Comparison of ENCODE assay signal across 24 mouse cellular contexts in genomic region chr4:35143472-35144102, GRCm38 (mm10). TPM values are rescaled to one million over a fixed set of nuclear protein-coding genes. Genes with fewer than 3 reads are reported as not detected.
DNase-seq lines count a peak whose midpoint lies in the region; ATAC-seq and TF ChIP-seq lines count a peak whose summit lies in the region.
"Had no signal": no experiment of that assay in that cellular context is flagged by ENCODE, and none has a peak within 500 bp of the region (broad histone marks: within the 10 kb centered on the region; RNA-seq: fewer than 3 reads in every experiment).

No protein-coding gene starts in this region.

- DNase-seq in adrenal gland, adult (ENCODE audit: inconsistent age in 2 of 2, low spot score in 1 of 2), result peak; percentile 38 to 74
- DNase-seq in adrenal gland, postnatal 14 days, result no peak
- peak; percentile 45 for DNase-seq in gastrocnemius, postnatal 25 days
- no peak for DNase-seq in gastrocnemius, postnatal 10 days
- DNase-seq in lung, embryonic 14.5 days, result no peak
- DNase-seq in lung, postnatal 25 days (ENCODE audit: low spot score), result no peak
- no peak for DNase-seq in layer of hippocampus, adult 8-10 months (ENCODE audit: low spot score in 2 of 2)
- DNase-seq: cerebellum, adult 18-20 months; lung, adult 18-20 months; right cerebral cortex, postnatal 25 days; thymus, adult 18-20 months had no signal

- no peak overlapping the region for H3K4me2 ChIP-seq in lung, embryonic 14.5 days
- H3K4me2 ChIP-seq in stomach, embryonic 16.5 days (ENCODE audit: low read depth, low read length), result peak overlapping the region; percentile 22; the same call in 1 of the 2 replicates
- H3K4me2 ChIP-seq: embryonic facial prominence, embryonic 12.5 days; forebrain, embryonic 12.5 days; heart, embryonic 15.5 days; midbrain, embryonic 12.5 days had no signal

- H3K4me1 ChIP-seq in lung, embryonic 14.5 days (ENCODE audit: insufficient read depth), result no peaks in the 10 kb centered on the region
- H3K4me1 ChIP-seq in stomach, embryonic 16.5 days (ENCODE audit: control insufficient read depth, insufficient read depth, low read length), result peaks cover 16% of the 10 kb centered on the region; the same call in 1 of the 2 replicates
- H3K4me1 ChIP-seq: forebrain, embryonic 12.5 days; heart, embryonic 15.5 days; midbrain, embryonic 12.5 days had no signal

- H3K4me3 ChIP-seq in lung, embryonic 14.5 days (ENCODE audit: low read depth, low read length), result no peak overlapping the region
- no peak overlapping the region for H3K4me3 ChIP-seq in stomach, embryonic 16.5 days (replicated peaks; ENCODE audit: low read length)
- H3K4me3 ChIP-seq: embryonic facial prominence, embryonic 12.5 days; forebrain, embryonic 12.5 days; heart, embryonic 15.5 days; left cerebral cortex, adult 2 months; midbrain, embryonic 12.5 days had no signal

- H3K27ac ChIP-seq in lung, embryonic 14.5 days (ENCODE audit: low read depth), result peak overlapping the region; percentile 12; the same call in 1 of the 2 replicates
- H3K27ac ChIP-seq in stomach, embryonic 16.5 days (ENCODE audit: low read length), result peak overlapping the region; percentile 48
- H3K27ac ChIP-seq: embryonic facial prominence, embryonic 12.5 days; forebrain, embryonic 12.5 days; heart, embryonic 15.5 days; kidney, postnatal 0 days; left cerebral cortex, adult 2 months; midbrain, embryonic 12.5 days had no signal

- no peaks in the 10 kb centered on the region for H3K9me3 ChIP-seq in lung, embryonic 14.5 days (ENCODE audit: low read depth, low read length)
- no peaks in the 10 kb centered on the region for H3K9me3 ChIP-seq in stomach, embryonic 16.5 days (replicated peaks; ENCODE audit: control insufficient read depth, low read length)
- H3K9me3 ChIP-seq: embryonic facial prominence, embryonic 12.5 days; forebrain, embryonic 12.5 days; G1E; heart, embryonic 15.5 days; midbrain, embryonic 12.5 days had no signal

- TF ChIP-seq CTCF in lung, embryonic 14.5 days (IDR thresholded peaks at IDR 0.05; ENCODE audit: low read depth), result no peak

- H3K27me3 ChIP-seq in lung, embryonic 14.5 days (ENCODE audit: insufficient read depth, low read length), result no peaks in the 10 kb centered on the region
- no peaks in the 10 kb centered on the region for H3K27me3 ChIP-seq in stomach, embryonic 16.5 days (ENCODE audit: control insufficient read depth, insufficient read depth, low read length)
- H3K27me3 ChIP-seq: embryonic facial prominence, embryonic 12.5 days; forebrain, embryonic 12.5 days; heart, embryonic 15.5 days; midbrain, embryonic 12.5 days had no signal

- H3K9ac ChIP-seq in lung, embryonic 14.5 days, result no peak overlapping the region
- H3K9ac ChIP-seq in stomach, embryonic 16.5 days (ENCODE audit: low read length), result 0 out of 2 replicates have a peak overlapping the region, but pooled peaks have one; percentile 7
- H3K9ac ChIP-seq: embryonic facial prominence, embryonic 12.5 days; forebrain, embryonic 12.5 days; heart, embryonic 15.5 days; midbrain, embryonic 12.5 days had no signal

- ATAC-seq in lung, embryonic 14.5 days (ENCODE audit: insufficient read depth), result no peak
- peak; percentile 62; the same call in 1 of the 2 replicates for ATAC-seq in stomach, embryonic 16.5 days (ENCODE audit: insufficient read depth, low FRiP score)
- ATAC-seq: CD4-positive, CD25-positive, alpha-beta regulatory T cell, adult 4 months had no signal

- 57% methylated on average over 12 of the region's 12 CpGs for WGBS in lung, embryonic 14.5 days
- WGBS in stomach, embryonic 16.5 days, result 57% methylated on average over 12 of the region's 12 CpGs

- no peaks in the 10 kb centered on the region for H3K36me3 ChIP-seq in lung, embryonic 14.5 days (ENCODE audit: insufficient read depth)
- H3K36me3 ChIP-seq in stomach, embryonic 16.5 days (ENCODE audit: control insufficient read depth, insufficient read depth, low read length), result no peaks in the 10 kb centered on the region
- H3K36me3 ChIP-seq: embryonic facial prominence, embryonic 12.5 days; forebrain, embryonic 12.5 days; G1E; heart, embryonic 15.5 days; midbrain, embryonic 12.5 days had no signal

RNA-seq across cellular contexts. Expression of gene Ifnk, which starts 8.3 kb away (rescaled TPM):
- not detected in 2 replicates for total RNA-seq in adrenal gland, postnatal 14 days (2021)
- not detected for total RNA-seq in gastrocnemius, postnatal 25 days (2021)
- not detected for total RNA-seq in gastrocnemius, postnatal 10 days (2021)
- 0.32 and 0.39 TPM in 2 replicates for polyA plus RNA-seq in lung, embryonic 14.5 days (2014; fragmentation: Nextera tagmentation; extraction: Ambion mirVana)
- 0.30 and 0.34 TPM in 2 replicates for polyA plus RNA-seq in stomach, embryonic 16.5 days (2015; fragmentation: Nextera tagmentation; extraction: Ambion mirVana)
- total RNA-seq in layer of hippocampus, adult 8-10 months (2022), result not detected
- total RNA-seq: G1E; layer of hippocampus, adult 18-20 months; left cerebral cortex, adult 2 months; liver, adult 2 months had no signal
- polyA plus RNA-seq: G1E; heart, embryonic 15.5 days; kidney, postnatal 0 days; liver, adult 2 months; neural tube, embryonic 14.5 days; urinary bladder, adult 2 months had no signal

RNA-seq across cellular contexts. Expression of gene Mob3b, which starts 13.7 kb away (rescaled TPM):
- total RNA-seq in adrenal gland, postnatal 14 days (2021), result 20.2 and 21.0 TPM in 2 replicates
- 1 to 10 TPM in 1 of 2 experiments, under 1 TPM in 1; 0.96 to 1.4 TPM for total RNA-seq in gastrocnemius, postnatal 25 days (2021)
- total RNA-seq in gastrocnemius, postnatal 10 days (2021), result 1 to 10 TPM; 2.8 to 3.9 TPM
- 14.0 and 14.9 TPM in 2 replicates for polyA plus RNA-seq in lung, embryonic 14.5 days (2014; fragmentation: Nextera tagmentation; extraction: Ambion mirVana)
- polyA plus RNA-seq in stomach, embryonic 16.5 days (2015; fragmentation: Nextera tagmentation; extraction: Ambion mirVana), result 24.3 and 26.8 TPM in 2 replicates
- total RNA-seq in layer of hippocampus, adult 8-10 months (2022), result 1 to 10 TPM; 5.6 to 7.2 (median 6.3) TPM
- polyA plus RNA-seq: G1E had no signal

Comparison
In these comparisons a context has a peak if more than half of its experiments do, and no peak if none do; other contexts are left out.
1. DNase-seq: peak in adrenal gland, adult (2 of 2) and gastrocnemius, postnatal 25 days (single experiment); none in adrenal gland, postnatal 14 days (single experiment), gastrocnemius, postnatal 10 days (single experiment), lung, embryonic 14.5 days (single experiment), lung, postnatal 25 days (single experiment) and layer of hippocampus, adult 8-10 months (0 of 2).